Mouse (Mus musculus): ENCODE measurements around the gene Ttc33.

GRCm38 (mm10) chr15:5196691-5197090, 11.4 kb downstream of the Ttc33 start:
- no peak for TF ChIP-seq CTCF (IDR thresholded peaks at IDR 0.05; ENCODE audit: low read depth)
- TF ChIP-seq EP300 (IDR thresholded peaks at IDR 0.05; ENCODE audit: low read depth): no peak

All from heart, postnatal 0 days (tissue).